Mouse (Mus musculus) lung, adult 2 months (tissue): Measurements from ENCODE around the gene Metrnl.

Experiments
- CTCF ChIP-seq: fragments of 200-500 bp; IDR thresholded peaks from 2 replicates; pipeline ENCODE4 v1.5.1; 2011; ENCODE audit warnings: mild to moderate bottlenecking, low read length, control low read depth; ENCODE audit not compliant: insufficient read depth
- POLR2A ChIP-seq: fragments of 200-500 bp; IDR thresholded peaks from 2 replicates; pipeline ENCODE4 v1.6.1; 2011; ENCODE audit warnings: low read depth, mild to moderate bottlenecking, control low read depth, low read length, borderline replicate concordance; ENCODE audit errors: extremely low read depth

GRCm38 (mm10) chr11:121658151-121658550, 43.2 kb upstream of the Metrnl start:
- TF ChIP-seq CTCF (no peak), POLR2A (no peak)
